Mouse (Mus musculus) embryonic fibroblast, embryonic 13.5 days (primary cell): ENCODE data around the gene Elf5. TPM values are rescaled to one million over a fixed set of nuclear protein-coding genes. Genes with fewer than 3 reads are reported as not detected.

Experiments used
- H3K27ac ChIP-seq: 2 replicates; pipeline ENCODE4 v1.5.1; 2012; ENCODE audit warnings: low read length, control low read depth, inconsistent platforms; ENCODE audit not compliant: insufficient read depth
- H3K4me1 ChIP-seq: 2 replicates; pipeline ENCODE4 v1.6.1; 2011; ENCODE audit warnings: low read length; ENCODE audit not compliant: control insufficient read depth, insufficient read depth
- H3K4me3 ChIP-seq: 2 replicates; pipeline ENCODE4 v1.5.1; 2011; ENCODE audit warnings: mild to moderate bottlenecking, control low read depth, low read length; ENCODE audit not compliant: insufficient read depth
- CTCF ChIP-seq: IDR thresholded peaks from 2 replicates; pipeline ENCODE4 v1.5.1; 2011; ENCODE audit warnings: mild to moderate bottlenecking, control low read depth, low read length, moderate library complexity, borderline replicate concordance; ENCODE audit not compliant: insufficient read depth
- POLR2A ChIP-seq: IDR thresholded peaks from 2 replicates; pipeline ENCODE4 v1.6.1; 2011; ENCODE audit warnings: low read depth, mild to moderate bottlenecking, control low read depth, low read length, moderate library complexity
- polyA plus RNA-seq: library from polyadenylated mRNA; stranded (reverse); fragments of >200 nt; gene quantifications from 2 replicates; pipeline ENCODE4 v1.2.4, GENCODE M21; 2011; ENCODE audit warnings: low read depth; ENCODE audit not compliant: missing spikeins, insufficient read length

Gene Elf5
- polyA plus RNA-seq, 1 experiment, result not detected

- no peak overlapping the region for H3K27ac ChIP-seq
- no peak for TF ChIP-seq POLR2A
- no peak for TF ChIP-seq CTCF
- no peaks in the 10 kb centered on the region for H3K4me1 ChIP-seq
These were observed 21.3 kb downstream of the Elf5 start for GRCm38 (mm10) chr2:103432695-103433275.

GRCm38 (mm10) chr2:103435110-103435509, 23.6 kb downstream of the Elf5 start:
- Histone ChIP-seq H3K4me1 (no peaks in the 10 kb centered on the region), H3K4me3 (no peak overlapping the region), H3K27ac (no peak overlapping the region)
- TF ChIP-seq POLR2A (no peak), CTCF (no peak)

More at GRCm38 (mm10) chr2:103432695-103433275, 21.3 kb downstream of the Elf5 start:
- H3K4me3 ChIP-seq, result no peak overlapping the region

GRCm38 (mm10) chr2:103436534-103436933, 25.0 kb downstream of the Elf5 start:
- no peak for TF ChIP-seq POLR2A
- no peak for TF ChIP-seq CTCF
- Histone ChIP-seq H3K4me1 (no peaks in the 10 kb centered on the region), H3K27ac (no peak overlapping the region), H3K4me3 (no peak overlapping the region)

DNA sequence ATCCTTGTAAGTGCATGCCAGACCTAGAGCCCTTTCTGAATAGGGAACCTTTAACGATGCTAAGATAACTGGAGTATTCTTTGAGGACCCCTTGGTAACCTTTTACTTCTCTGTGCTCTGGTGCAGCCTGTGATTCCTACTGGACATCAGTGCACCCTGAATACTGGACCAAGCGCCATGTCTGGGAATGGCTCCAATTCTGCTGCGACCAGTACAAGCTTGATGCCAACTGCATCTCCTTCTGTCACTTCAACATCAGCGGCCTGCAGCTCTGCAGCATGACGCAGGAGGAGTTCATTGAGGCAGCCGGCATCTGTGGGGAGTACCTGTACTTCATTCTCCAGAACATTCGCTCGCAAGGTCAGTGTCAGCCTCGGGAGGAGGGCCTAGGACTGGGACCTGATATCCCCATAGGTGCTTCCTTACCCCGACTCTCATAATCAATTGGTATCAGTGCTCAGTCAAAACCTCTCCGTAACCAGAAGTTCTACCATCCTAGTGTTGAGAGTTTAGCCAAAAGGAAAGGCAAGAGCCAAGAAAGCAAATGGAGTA, 27.7 kb downstream of the Elf5 start:
- H3K27ac ChIP-seq, result no peak overlapping the region
- TF ChIP-seq POLR2A (no peak), CTCF (no peak)
- H3K4me3 ChIP-seq, result no peak overlapping the region
- H3K4me1 ChIP-seq, result no peaks in the 10 kb centered on the region

DNA sequence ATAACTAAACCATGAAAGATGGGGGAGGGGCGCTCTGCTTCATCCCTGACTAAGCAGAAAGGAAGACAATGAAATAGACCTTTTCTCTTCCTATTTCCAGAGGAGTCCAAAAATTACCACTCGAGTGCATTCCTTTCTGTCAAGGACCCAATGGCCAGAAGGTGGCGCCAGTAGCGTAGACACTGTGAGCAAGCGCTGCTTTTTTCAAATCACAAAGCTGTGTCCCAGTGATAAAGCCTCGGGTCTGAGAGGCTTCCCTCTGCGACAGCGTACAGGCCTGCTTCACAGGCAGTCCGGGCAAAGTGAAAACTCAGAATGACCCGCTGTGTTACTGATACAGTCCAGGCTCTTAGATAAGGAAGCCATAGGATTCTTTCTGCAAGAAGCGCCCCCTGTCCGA, 28.2 kb downstream of the Elf5 start:
- TF ChIP-seq CTCF, result peak; percentile 70; the same call in 1 of the 2 replicates
- TF ChIP-seq POLR2A, result no peak
- no peak overlapping the region for H3K27ac ChIP-seq
- no peaks in the 10 kb centered on the region for H3K4me1 ChIP-seq
- H3K4me3 ChIP-seq, result no peak overlapping the region

GRCm38 (mm10) chr2:103445776-103446175, 34.3 kb downstream of the Elf5 start:
- Histone ChIP-seq H3K4me3 (no peak overlapping the region), H3K4me1 (no peaks in the 10 kb centered on the region), H3K27ac (no peak overlapping the region)
- TF ChIP-seq CTCF (peak; percentile 56; the same call in 1 of the 2 replicates), POLR2A (no peak)

GRCm38 (mm10) chr2:103446326-103446725, 34.8 kb downstream of the Elf5 start:
- Histone ChIP-seq H3K4me1 (no peaks in the 10 kb centered on the region), H3K27ac (no peak overlapping the region), H3K4me3 (no peak overlapping the region)
- TF ChIP-seq POLR2A, result no peak
- no peak for TF ChIP-seq CTCF

DNA sequence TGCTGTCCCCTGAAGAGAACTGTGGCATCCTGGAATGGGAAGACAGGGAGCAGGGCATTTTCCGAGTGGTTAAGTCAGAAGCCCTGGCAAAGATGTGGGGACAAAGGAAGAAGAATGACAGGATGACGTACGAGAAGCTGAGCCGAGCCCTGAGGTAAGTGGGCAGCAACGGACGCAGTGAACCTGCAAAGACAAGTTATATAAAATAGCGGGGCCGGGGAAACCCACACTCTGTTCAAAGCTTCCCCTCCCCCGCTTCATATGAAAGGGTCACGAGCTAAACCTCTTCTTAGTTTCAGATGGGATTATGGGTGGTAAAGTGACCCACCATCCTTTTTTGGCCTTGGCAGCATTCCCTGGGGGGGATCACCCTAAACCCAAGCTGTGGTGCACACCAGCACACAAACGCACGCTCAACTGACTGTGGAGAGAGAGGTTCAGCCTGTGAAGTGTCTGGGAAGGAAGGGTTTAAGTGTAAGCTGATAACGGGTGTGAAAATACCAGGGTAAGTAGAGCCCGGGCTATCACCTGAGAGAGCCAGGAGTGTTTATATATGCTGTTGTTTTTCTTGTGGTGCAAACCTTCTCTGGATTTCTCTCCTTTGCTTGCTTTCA, 37.6 kb downstream of the Elf5 start:
- Histone ChIP-seq H3K4me3 (no peak overlapping the region), H3K4me1 (no peaks in the 10 kb centered on the region), H3K27ac (no peak overlapping the region)
- no peak for TF ChIP-seq POLR2A
- no peak for TF ChIP-seq CTCF

DNA sequence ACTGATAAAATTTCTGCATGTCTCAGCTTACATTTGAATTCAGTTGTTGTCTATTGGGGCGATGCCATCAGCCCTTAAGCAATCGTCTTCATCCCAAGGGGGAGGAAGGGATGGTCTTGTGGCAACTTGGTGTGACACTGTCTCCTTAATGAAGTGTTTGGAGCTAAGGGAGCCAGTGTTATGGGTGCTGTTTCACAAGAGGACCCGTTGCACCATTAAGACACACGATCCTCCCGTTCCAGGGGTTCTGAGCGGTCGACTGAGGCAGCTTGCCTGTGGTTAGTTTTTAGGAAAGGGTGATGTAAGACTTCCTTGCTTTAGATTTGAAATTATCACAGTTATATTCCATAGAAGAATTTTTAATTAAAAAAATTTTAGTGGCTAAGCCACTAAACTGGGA, 38.3 kb downstream of the Elf5 start:
- no peak overlapping the region for H3K4me3 ChIP-seq
- H3K4me1 ChIP-seq, result no peaks in the 10 kb centered on the region
- TF ChIP-seq CTCF, result no peak
- no peak for TF ChIP-seq POLR2A
- H3K27ac ChIP-seq, result no peak overlapping the region

DNA sequence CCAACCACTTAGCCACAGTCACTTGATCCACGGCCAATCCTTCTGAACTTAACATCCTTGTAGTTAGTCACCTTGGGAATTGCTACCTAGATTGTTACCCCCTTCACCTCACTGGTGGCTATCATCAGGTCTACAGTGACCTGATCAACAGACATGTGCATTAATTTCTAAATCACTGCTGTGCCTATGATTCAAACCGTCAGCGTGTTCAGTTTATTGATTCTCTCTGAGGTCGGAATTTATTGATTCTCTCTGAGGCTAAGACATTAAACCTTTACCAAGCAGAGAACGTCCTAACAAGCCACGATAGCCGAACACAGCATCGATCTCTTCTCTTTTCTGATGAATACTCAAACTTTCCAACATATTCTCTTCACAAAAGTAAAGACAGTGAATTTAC, 38.8 kb downstream of the Elf5 start:
- no peak overlapping the region for H3K27ac ChIP-seq

More for the DNA sequence above, 38.8 kb downstream of the Elf5 start:
- H3K4me1 ChIP-seq, result no peaks in the 10 kb centered on the region
- no peak for TF ChIP-seq POLR2A
- TF ChIP-seq CTCF, result no peak
- H3K4me3 ChIP-seq, result no peak overlapping the region
